Mouse (Mus musculus) ES-E14 (cell line): ENCODE data around the gene Klhdc7b. TPM values are rescaled to one million over a fixed set of nuclear protein-coding genes. Genes with fewer than 3 reads are reported as not detected.

Experiments
- DNase-seq: peaks from one replicate; pipeline ENCODE4 v3.0.0-alpha.2; 2013; ENCODE audit warnings: low read depth, low spot score
- H3K27ac ChIP-seq: 2 replicates; pipeline ENCODE4 v1.5.1; 2012; ENCODE audit warnings: low read depth, mild to moderate bottlenecking, low read length, moderate library complexity, mixed read lengths; ENCODE audit not compliant: poor library complexity, insufficient read depth, severe bottlenecking
- H3K36me3 ChIP-seq: 2 replicates; pipeline ENCODE4 v1.6.1; 2012; ENCODE audit warnings: mild to moderate bottlenecking, low read length, moderate library complexity, mixed read lengths; ENCODE audit not compliant: control insufficient read depth, poor library complexity, insufficient read depth, severe bottlenecking
- H3K4me1 ChIP-seq, 2 experiments: fragments of 150-350 bp in 1 of 2; sonication (generic) in 1 of 2; 2 replicates each; pipeline ENCODE4 v1.6.1; 2012; ENCODE audit warnings: low read length in 2 of 2, mild to moderate bottlenecking in 1 of 2, mixed read lengths in 1 of 2; ENCODE audit not compliant: control insufficient read depth in 2 of 2, insufficient read depth in 2 of 2, poor library complexity in 1 of 2
- H3K4me3 ChIP-seq, 2 experiments: fragments of 150-350 bp in 1 of 2; sonication (generic) in 1 of 2; 2 replicates each; pipeline ENCODE4 v1.5.1; 2012; ENCODE audit warnings: low read length in 2 of 2, low read depth in 1 of 2, mild to moderate bottlenecking in 1 of 2, mixed read lengths in 1 of 2; ENCODE audit not compliant: insufficient read depth in 1 of 2, poor library complexity in 1 of 2, severe bottlenecking in 1 of 2
- H3K9ac ChIP-seq: 2 replicates; pipeline ENCODE4 v1.6.1; 2012; ENCODE audit warnings: low read depth, mild to moderate bottlenecking, low read length, mixed read lengths; ENCODE audit not compliant: poor library complexity, insufficient read depth, severe bottlenecking
- H3K9me3 ChIP-seq: fragments of 150-350 bp; sonication (generic); 2 replicates; pipeline ENCODE4 v1.6.1; 2012; ENCODE audit warnings: low read depth, mild to moderate bottlenecking, low read length; ENCODE audit not compliant: control insufficient read depth, insufficient read depth
- CHD2 ChIP-seq: IDR thresholded peaks from 2 replicates; pipeline ENCODE4 v1.6.1; 2014; ENCODE audit warnings: mild to moderate bottlenecking, low read depth, low read length, inconsistent platforms
- HCFC1 ChIP-seq: IDR thresholded peaks from 2 replicates; pipeline ENCODE4 v1.6.1; 2012; ENCODE audit warnings: low read length, inconsistent platforms, borderline replicate concordance; ENCODE audit not compliant: insufficient read depth
- MAFK ChIP-seq: IDR thresholded peaks from 2 replicates; pipeline ENCODE4 v1.6.1; 2014; ENCODE audit warnings: mild to moderate bottlenecking, low read depth, low read length, inconsistent platforms; ENCODE audit not compliant: insufficient read depth
- ZC3H11A ChIP-seq: IDR thresholded peaks from 2 replicates; pipeline ENCODE4 v1.6.1; 2012; ENCODE audit warnings: low read depth, mild to moderate bottlenecking, inconsistent platforms, low read length, borderline replicate concordance
- ZNF384 ChIP-seq: IDR thresholded peaks from 2 replicates; pipeline ENCODE4 v1.6.1; 2012; ENCODE audit warnings: low read depth, low read length, inconsistent platforms
- in situ Hi-C, 2 experiments: fragments of 600-800 bp; cut with MboI; formaldehyde crosslinking; loops; one replicate each; pipeline ENCODE4 v1.15.1; 2025; ENCODE audit warnings: low sequenced_read_pairs in 2 of 2, inconsistent platforms in 1 of 2; ENCODE audit not compliant: unreplicated experiment in 2 of 2
- total RNA-seq: library from RNA; depleted of rRNA; stranded (reverse); fragments of 300-350 nt; gene quantifications from 2 replicates; pipeline ENCODE4 v1.2.3, GENCODE M21; 2012; rRNA removed

The Klhdc7b gene
- total RNA-seq, 1 experiment, result 0.13 TPM

- in situ Hi-C loops, result no loop called here
- H3K9ac ChIP-seq, result no peak overlapping the region
- H3K4me3 ChIP-seq, result no peak overlapping the region
- no peaks in the 10 kb centered on the region for H3K9me3 ChIP-seq
- 0 out of 4 replicates have a peak, but pooled peaks cover 0 to 4% of the 10 kb centered on the region in 2 experiments for H3K4me1 ChIP-seq
- no peak overlapping the region for H3K27ac ChIP-seq
- TF ChIP-seq ZC3H11A, result no peak
- no peak for TF ChIP-seq CHD2
- no peak for TF ChIP-seq MAFK
- TF ChIP-seq ZNF384, result no peak
- TF ChIP-seq HCFC1, result no peak
- no peak for DNase-seq
- H3K36me3 ChIP-seq, result no peaks in the 10 kb centered on the region
These were observed 51.2 kb downstream of the Klhdc7b start for GRCm38 (mm10) chr15:89435878-89436277.

Other genes starting within 250 kb of the Klhdc7b start
- gene Mapk12, start 244.2 kb upstream of the Klhdc7b start, total RNA-seq, result 8.1 and 10.6 TPM in 2 replicates
- 6.6 and 12.7 TPM in 2 replicates for gene Mapk11, start 235.3 kb upstream of the Klhdc7b start, total RNA-seq
- 116 and 178 TPM in 2 replicates for gene Plxnb2, start 204.1 kb upstream of the Klhdc7b start, total RNA-seq
- gene Dennd6b, start 188.4 kb upstream of the Klhdc7b start, total RNA-seq, result 14.4 and 24.7 TPM in 2 replicates
- 8.6 and 9.2 TPM in 2 replicates for gene Ppp6r2, start 173.4 kb upstream of the Klhdc7b start, total RNA-seq
- gene Sbf1, start 69.6 kb upstream of the Klhdc7b start, total RNA-seq, result 134 and 169 TPM in 2 replicates
- gene Adm2, start 62.2 kb upstream of the Klhdc7b start, total RNA-seq, result 4.6 and 7.8 TPM in 2 replicates
- gene Miox, start 50.5 kb upstream of the Klhdc7b start, total RNA-seq, result 0.54 TPM in 1 of 2 replicates, not detected in the other
- gene Lmf2, start 29.3 kb upstream of the Klhdc7b start, total RNA-seq, result 44.8 and 45.3 TPM in 2 replicates
- gene Ncaph2, start 29.2 kb upstream of the Klhdc7b start, total RNA-seq, result 205 and 274 TPM in 2 replicates
- 46.4 and 50.8 TPM in 2 replicates for gene Sco2, start 11.1 kb upstream of the Klhdc7b start, total RNA-seq
- gene Tymp, start 7.9 kb upstream of the Klhdc7b start, total RNA-seq, result 0.94 and 1.1 TPM in 2 replicates
- 0.37 TPM in 1 of 2 replicates, not detected in the other for gene Odf3b, start 5.6 kb upstream of the Klhdc7b start, total RNA-seq
- 4.5 and 12.4 TPM in 2 replicates for gene Syce3, start 25.6 kb downstream of the Klhdc7b start, total RNA-seq
- 2.7 and 5.9 TPM in 2 replicates for gene Cpt1b, start 40.9 kb downstream of the Klhdc7b start, total RNA-seq
- gene C730034F03Rik, start 44.7 kb downstream of the Klhdc7b start, total RNA-seq, result 1.5 and 2.0 TPM in 2 replicates
- 0.36 TPM in 1 of 2 replicates, not detected in the other for gene Gm44502, start 44.8 kb downstream of the Klhdc7b start, total RNA-seq
- gene Chkb, start 45.0 kb downstream of the Klhdc7b start, total RNA-seq, result 29.0 and 42.6 TPM in 2 replicates
- 4.6 and 7.8 TPM in 2 replicates for gene Mapk8ip2, start 69.0 kb downstream of the Klhdc7b start, total RNA-seq
- gene Arsa, start 92.5 kb downstream of the Klhdc7b start, total RNA-seq, result 11.7 and 15.2 TPM in 2 replicates
- 6.4 and 6.7 TPM in 2 replicates for gene Shank3, start 114.7 kb downstream of the Klhdc7b start, total RNA-seq
- 0.21 TPM in 1 of 2 replicates, not detected in the other for gene Acr, start 183.4 kb downstream of the Klhdc7b start, total RNA-seq
- gene Rabl2, start 207.0 kb downstream of the Klhdc7b start, total RNA-seq, result 4.1 and 8.3 TPM in 2 replicates